Mouse (Mus musculus) cerebellum, adult 18-20 months (tissue): ENCODE measurements around the gene Gm11733.
A peak's percentile ranks its signal among the peaks of the same experiment; 100 is the strongest.

Source experiments
- DNase-seq, 2 experiments: peaks; one replicate each; pipeline ENCODE4 v3.0.0; 2021

Gene Gm11733

DNA sequence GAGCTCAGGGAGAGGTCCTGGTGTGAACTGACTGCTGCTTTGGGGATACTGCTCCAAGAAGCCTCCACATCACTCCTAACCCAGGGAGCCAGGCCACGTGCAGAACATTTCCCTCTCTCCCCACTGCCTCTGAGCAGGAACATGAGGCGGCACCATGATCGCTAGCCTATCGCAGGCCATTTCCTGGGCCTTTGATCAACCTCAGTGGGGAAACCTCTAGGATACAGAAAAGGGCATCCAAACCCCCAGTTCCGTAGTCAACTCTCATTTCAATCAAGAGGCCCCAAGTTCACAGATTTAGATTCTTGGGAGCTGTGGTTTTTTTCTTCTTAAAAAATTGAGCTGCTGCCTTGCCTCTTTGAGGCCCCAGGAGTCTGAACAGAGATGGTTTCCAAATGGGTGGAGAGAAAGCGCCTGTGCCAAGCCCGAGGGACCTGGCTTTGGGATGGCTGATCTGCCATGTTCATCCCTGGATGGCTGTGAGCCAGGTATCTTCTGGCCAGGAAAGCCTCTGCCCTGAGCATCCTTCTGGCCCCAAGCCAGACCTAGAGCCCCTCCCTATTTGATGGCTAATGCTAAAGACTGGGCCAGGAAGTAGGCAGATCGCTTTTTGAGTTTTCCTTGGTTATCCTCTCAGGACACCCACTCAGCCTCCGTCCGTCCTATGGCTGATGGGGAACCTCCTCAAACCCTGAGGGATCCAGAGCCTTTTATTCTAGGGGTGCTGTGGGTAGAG, 5.7 kb upstream of the Gm11733 start:
- peak; percentile 39 to 48 for DNase-seq

DNA sequence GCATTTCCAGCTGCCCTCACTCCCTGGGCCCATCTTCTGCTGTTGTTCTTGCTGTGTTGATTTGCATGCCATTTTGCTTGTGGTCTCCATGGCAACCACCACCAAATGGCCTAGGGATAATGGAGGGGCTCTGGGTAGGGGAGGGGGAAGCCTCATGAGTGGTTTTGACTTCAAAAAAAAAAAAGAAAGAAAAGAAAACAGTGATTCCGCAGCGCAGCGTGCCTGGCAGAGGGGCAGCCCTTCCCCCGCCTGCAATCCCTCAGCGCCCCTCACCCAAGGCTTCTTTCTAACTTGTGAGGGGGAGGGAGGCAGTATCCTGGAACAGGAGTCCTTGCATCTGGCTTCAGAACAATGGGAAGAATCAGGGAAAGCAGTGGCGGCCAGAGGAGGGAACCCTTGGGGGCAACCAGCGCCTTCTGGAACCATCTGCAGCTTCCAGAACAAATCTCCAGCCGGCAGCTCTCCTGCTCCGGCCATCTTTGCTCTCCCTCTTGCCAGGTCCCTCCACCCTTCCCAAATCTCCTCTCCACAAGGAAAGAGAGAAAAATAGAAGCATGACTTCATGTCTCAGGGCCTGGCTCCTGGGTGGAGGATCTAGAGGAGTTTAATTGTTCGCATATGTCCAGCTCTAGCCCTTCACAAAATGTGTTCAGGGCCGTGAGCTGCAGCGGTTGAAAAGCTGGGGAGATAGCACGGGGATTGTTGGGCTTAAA, 5.0 kb upstream of the Gm11733 start:
- peak; percentile 65 to 72 for DNase-seq

DNA sequence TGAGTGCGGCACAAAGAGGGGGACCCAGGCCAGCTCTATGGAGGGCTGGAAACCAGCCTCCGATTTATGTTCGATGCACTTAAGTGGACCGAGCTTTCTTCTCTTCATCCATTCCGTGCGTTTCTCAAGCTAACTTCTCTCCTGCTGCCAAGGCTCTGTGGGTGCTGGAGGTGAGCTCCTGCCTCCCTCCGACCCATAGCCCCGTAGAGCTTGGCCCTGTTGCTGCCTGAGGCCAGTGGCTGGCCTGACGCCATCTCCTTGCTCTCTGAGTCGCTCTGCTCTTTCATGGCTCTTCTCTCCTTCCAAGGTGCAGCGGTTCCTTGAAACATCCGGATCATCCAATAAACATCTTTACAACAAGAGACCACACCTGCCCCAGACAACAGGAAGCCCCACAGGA, 4.4 kb upstream of the Gm11733 start:
- DNase-seq = peak; percentile 44 to 59

DNA sequence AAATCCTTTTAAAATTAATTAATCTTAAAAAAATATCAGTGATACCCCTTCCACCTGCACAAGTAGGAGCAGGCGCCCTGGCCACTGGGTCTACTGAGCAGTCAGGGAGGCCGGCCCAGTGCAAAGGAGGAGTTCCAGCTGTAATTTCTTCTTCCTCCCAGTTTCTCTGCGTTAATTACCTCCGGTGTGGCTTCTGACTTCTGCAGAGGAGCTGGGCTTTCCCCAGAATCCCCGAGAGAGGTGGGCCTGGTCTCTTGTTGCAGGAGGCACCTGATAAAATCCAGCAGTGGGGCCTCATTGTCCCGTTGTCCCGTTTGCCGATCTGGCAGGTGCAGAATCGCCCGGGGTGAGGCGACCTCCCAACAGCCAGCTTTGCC, 1.9 kb upstream of the Gm11733 start:
- no peak for DNase-seq

DNA sequence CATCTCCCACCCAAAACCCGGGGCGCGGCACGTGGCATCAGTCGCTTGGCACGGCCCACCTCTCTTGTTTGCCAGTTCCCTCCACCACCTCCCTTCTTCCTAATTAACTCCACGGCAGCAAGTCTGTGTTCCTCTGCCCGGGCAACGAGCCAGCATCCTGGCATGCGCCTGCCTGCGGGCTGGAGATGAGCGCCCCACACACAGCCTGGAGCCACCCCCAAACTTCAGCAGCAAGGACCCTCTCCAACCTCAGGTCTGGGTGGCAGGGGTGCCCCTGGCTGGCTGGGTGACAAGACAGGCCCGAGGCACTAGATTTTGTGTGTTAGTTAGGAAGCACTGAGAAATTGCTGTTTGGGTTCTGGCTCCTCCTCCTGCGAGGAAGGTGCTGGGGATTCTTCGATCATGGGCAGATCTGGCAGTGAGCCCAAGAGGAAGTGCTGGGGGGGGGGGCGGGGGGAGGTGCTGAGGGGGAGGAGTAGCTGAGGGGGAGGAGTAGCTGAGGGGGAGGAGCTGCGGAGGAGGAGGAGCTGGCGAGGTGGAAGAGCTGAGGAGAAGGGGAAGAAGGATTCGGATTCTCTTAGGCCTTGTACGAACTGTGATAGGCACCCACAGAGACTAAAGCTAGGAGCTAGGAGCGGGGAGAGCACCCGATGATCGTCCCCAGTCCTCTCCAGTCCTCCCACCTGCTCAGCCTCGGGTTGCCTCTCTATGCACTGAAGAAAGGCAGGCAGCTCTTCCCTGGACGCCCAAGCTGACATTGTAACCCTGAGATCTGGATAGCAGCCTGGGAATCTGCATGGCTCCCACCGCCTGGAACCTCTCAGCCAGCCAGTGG, 1.3 kb upstream of the Gm11733 start:
- peak; percentile 94 to 97 for DNase-seq

DNA sequence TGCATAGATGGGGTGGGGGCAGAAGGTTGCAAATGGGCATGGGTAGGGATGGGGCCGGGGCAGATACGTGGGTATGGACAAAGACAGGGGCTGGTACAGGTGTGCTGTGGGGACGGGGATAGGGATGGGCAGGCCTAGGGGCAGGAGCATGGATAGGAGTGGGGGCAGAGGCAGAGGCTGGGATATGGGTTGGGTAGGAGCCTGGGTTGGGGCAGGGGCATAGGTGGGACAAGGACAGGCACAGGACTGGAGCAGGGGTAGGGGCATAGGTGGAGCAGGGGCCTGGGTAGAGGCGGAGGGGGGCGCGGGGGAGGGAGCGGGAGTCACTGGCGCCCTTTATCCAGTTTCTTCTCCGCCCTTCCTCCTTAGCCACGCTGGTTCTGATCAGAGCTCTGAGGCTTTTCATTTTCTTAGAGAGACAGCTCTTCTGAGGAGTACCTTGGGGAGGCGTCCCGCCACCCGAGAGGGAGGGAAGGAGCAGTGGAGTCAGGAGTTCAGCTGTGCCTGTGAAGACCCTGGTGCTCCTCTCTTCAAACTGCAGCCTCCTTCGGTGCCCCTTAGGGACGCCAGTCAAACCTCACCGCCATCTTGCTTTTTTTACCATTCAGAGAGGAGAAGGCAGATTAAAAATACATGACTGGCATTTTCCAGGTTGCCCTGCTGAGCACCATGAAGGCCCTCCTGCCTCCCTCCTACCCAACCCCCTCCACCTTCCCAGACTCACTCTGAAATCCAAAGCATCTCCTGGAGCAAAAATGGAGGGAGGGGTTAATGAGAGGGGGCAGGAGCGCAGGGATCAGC, 7.4 kb downstream of the Gm11733 start:
- no peak for DNase-seq

DNA sequence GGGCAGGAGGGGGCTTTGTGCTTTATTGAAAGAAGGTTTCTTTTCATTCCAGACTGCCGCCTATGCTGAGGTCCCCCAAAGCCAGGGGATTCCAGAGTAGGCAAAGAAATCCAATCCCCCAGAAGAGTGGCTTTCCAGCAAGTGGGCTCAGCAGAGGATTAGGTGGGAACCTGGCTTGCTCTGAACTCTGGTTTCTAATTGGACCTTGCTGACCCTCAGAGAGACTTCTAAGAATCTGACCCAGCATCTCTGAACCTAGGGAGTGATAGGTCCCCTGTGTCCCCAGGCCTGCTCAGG, 8.0 kb downstream of the Gm11733 start:
- no peak for DNase-seq

DNA sequence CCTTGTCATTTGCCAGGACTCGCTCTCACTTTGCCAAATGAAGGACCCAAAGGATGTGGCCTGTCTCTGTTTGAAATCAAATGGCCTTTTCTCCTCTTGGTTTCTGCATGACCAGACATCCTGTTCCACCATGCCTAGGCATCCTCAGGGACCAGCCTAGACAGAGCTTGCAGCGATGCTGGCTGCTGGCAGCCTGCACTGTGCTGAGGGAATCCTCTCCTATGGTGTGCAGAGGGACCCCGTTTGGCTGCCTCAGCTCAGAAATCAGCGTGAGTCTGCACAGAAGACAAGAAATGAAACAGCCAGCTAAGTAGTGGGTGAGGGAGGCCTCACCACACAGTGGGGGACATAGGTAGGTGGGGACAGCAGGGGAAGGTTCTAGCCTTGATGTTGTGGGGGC, 12.6 kb downstream of the Gm11733 start:
- DNase-seq = no peak

DNA sequence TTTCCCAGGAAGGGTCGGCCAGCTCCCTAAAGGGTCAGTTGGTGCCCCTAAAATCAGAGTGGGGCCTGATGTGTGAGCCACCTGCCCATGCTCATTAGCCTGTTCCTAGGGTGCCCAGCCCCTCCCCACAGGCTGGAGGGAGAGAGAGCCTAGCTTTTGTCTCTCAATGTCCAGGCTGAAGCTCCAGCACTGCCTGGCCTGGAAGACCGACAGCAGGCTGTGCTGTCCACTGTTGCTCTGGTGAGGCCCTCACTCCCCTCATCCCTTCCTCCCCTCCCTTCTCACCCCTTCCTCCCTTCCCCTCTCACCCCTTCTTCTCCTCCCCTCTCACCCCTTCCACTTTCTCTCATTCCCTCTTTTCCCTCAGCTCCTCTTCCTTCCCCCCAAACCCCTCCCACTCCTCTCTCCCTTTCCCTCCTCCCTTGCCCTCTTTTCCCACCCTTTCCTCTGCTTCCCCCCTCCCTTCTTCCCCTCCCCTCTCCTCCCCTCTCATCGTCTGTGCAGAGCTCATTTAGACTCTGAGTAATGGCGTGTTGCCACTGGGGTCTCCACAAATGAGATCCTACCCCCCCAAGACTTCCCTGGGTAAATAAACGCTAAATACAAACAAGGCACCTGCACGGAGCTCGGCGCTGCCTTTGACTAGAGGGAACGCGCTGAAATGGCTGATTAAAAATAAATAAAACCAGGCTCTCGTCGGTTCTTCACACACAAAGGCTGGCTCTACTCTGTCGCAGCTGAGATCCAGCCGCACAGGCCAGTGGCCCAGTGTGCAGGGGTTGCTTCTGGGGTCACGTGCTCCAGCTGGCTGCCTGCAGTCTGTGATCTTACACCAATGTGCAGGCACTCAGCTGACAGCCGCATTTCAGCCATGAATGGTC, 13.3 kb downstream of the Gm11733 start:
- DNase-seq = no peak

DNA sequence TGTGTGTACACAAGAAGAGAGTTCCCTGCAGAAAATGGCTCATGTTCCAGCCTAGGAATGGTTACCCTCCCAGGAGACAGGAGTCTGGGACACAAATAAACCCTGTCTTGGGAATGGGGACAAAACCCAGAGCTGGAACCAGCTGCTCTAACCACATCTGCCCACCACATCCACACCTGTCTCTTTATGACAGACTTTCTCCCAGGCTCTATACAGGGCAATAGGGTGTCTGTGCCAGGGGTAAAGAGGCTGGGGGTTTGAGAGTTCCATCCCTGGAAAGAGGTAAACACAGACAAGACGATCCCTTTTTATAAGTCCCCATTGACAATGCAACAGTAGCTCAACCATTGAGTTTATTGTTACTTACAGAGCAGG, 14.0 kb downstream of the Gm11733 start:
- DNase-seq = no peak

DNA sequence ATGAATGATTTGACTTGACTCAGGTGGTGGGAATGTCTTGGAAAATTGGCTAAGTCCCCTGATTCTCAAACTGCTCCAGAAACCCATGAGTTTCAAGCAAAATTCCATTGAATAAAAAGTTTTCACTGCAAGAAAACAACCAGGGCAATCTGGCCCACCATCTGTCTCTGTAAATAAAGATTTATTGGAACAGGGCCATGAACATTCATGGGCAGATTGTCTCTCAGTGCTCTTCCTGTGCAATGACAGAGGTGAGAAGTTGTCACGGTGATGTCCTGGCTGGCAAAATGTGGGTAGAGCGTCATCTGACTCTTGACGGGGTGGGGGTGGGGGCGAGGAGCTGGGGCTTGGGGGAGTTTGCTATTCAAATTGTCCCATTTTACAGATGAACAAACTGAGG, 24.8 kb downstream of the Gm11733 start:
- DNase-seq = peak; percentile 29 to 56

DNA sequence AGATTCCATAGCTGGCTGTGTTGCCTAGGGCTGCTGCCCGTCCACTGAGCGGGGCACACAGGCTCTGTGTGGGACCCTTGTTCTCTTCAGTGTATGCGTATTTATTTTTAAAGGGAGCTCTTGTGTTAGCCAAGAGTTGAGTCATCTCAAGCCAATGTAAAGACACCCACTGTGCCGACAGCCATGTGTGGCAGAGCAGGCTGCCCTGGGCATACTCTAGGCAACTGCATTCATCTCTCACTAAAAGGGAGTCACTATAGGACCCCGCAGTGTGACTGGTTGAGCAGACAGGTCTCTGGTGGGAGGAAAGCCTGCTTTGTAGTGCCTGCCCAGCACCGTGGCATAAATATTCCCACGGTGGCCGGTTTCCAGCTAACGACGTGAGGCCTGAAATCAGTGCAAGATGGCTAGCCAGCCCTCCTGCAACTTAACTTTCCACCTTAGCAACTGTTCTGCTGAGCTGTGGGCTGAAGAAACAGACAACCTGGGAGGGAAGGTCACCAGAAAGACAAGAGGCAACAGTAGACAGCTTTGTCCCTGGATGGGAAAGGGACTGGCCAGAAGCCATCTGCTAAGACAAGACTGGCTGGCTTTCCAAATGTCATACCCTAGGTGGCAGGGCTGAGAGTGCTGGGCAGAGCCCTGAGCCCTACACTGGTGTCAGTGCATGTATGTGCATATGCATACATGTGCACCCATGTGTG, 31.7 kb downstream of the Gm11733 start:
- DNase-seq = peak; percentile 58 to 66

DNA sequence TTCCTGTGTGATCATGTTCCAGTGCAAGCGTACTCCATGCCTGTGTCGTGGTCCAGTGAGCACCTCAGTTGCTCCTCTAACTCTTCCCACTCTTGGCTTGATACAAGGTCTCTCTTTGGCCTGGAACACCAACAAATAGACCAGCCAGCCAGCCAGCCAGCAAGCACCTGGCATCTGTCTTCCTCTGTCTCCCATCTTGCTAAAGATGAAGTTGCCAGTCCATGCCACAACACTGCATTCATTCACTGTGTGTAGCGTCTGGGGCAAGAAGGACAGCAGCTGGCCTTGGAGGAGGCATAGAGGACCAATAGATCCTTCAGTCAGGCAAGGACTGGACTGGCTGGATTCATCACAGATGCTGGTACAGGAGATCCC, 32.2 kb downstream of the Gm11733 start:
- no peak for DNase-seq

DNA sequence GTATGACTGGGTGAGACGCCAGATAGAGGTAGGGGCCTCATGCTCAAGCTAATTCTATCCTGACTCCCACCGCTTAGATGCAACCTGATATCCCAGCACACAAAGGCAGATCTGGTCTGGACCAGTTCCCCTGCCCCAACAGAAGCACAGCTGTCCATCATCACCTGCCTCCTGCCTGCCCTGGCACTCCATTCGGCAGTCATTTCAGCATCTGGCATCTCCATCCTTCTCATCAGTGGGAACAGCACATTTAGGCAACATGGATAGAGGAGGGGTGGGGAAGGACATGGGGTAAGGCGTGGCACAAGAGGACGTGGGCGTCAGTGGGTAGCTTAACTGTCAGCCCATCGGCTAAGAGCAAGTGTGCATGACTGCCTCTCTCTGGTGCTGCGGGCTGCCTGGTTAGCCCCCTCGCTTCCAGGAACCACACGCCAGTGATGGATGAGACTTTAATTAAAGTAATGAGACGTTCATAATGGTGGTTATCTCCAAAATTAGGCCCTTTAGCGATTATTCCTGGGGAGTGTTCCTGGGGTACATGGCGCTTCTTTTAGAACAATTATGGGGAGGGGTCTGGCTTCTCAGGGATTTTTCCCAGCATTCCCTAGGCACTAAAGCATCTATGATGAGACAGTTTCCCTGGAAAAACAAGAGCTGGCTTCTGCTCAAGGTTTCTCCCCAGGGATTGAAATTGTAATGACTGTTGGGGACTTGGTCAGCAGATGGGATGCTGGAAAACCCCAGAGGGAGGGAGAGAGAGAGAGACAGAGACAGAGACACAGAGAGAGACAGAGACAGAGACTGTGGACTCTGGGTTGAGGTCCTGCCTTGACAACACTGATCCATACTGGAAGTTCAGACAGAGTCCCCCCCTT, 38.0 kb downstream of the Gm11733 start:
- DNase-seq = no peak

DNA sequence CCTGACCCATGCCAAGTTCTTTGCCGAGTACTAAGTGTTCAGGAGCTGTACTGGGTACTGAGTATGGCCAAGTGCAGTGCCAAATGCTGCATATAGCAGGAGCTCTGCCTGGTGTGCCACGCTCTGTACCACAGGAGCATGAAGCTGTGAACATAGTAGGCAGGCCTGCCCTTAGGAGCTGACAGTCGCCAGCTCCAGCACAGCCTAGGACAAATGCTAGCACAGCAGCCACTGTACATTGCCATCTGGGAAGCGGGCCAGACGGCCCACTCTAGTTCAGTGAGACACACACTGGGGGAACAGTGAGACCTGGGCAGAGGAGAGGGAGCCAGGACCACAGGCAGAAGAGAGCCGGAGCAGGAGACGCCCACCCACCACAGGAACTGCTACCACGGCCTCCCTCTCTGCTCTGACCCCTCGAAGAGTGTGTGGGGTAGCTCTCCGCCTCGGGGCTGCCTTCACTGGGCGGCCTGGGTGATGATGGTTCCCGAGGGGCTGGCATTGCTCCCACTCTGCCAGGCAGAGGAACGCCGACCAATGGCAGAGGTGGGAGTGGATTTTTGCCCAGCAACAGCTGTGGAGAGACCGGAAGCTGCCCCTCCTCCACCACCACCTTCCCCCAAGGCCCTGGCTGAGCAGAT, 38.8 kb downstream of the Gm11733 start:
- peak in 1 of 2 experiments; percentile 18 for DNase-seq

DNA sequence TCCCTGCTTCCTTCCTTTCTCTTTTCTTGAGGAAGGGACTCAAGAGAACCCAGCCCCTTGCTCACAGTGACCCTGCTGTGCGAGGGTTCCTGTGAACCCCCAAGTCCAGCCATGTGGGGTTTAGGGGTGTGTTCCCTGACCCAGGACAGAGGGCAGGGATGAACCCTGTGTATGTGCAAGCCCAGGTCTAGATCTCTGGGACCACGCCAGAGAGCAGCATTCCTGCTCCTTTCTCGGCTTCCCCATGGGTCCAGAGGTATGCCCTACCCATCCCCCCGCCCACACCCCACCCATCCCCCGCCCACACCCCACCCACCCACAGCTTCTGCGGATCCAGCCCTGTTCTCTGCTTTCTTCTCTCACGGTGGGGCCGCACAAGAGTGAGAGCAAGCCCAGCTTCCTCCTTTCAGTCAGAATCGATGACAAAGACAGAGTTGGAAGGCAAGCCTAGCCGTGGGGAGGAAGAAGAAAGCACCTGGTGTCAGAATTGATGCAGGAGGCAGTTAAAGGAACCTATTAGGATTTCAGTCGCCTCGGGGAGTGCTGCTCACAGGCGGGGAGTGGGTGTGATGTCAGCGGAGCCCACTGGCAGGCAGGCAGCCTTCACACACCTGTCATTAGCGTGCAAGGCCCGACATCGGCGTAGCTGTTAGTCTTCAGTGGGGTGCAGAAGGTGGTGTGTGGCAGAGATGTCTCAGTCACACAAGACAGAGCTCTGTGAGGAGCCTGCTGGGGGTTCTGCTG, 41.6 kb downstream of the Gm11733 start:
- DNase-seq = no peak

DNA sequence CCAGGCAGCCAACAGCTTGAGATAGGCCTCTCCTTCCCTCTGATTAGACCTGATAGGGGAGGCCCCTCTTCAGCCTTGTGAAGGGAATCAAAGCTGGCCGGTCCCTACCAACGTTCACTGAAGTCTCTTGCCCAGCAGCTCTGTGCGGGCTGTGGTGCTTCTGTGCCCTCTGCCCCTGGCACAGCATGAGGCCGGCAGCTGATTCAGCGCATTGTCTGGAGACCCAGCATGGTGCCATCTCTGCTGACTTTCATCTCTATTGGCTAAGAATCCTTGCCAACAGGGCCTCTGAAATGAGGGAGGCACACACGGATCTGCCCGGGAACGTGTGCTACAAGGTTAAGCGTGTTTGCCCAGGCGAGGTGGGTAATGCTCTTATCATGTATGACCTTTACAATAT, 48.2 kb downstream of the Gm11733 start:
- no peak for DNase-seq

DNA sequence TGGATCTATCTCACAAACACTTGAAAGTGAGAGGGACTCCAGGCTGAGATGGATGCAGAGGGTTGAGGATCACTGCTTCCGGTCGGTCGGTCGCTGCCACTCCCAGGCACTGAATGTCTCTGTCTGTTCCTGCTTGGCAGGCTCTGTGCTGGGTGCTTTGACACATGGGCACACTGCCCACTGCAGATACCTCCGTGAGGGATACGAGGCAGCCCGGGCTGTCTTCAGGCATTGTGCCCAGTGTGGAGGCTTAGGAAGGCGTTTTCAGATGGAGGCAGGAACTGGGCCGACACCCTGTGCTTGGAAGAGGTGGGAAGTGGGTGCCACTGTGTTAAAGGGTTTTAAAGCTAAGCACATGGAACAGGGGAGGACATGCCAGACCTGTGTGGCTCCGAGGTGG, 50.7 kb downstream of the Gm11733 start:
- DNase-seq = peak; percentile 53 to 57
